Mouse (Mus musculus) Patski (cell line): ENCODE data around the gene Adamts2. TPM values are rescaled to one million over a fixed set of nuclear protein-coding genes. Genes with fewer than 3 reads are reported as not detected.
A peak's percentile ranks its signal among the peaks of the same experiment; 100 is the strongest.

Source experiments
- ATAC-seq: fragments of 100-300 bp; one replicate; pipeline ENCODE4 v1.8.0; 2021
- CTCF ChIA-PET: fragments of 350-600 bp; sonication (Branson Sonifier 250); formaldehyde crosslinking; loops from one replicate; lab custom pipeline; 2022; ENCODE audit warnings: inconsistent platforms; lab: Charles Lee
- POLR2A ChIA-PET: fragments of 350-600 bp; sonication (Branson Sonifier 250); formaldehyde crosslinking; loops from one replicate; lab custom pipeline; 2022; ENCODE audit warnings: antibody characterized with exemption, inconsistent platforms; lab: Charles Lee
- DNase-seq: peaks from one replicate; pipeline ENCODE4 v3.0.0-alpha.2; 2011; ENCODE audit warnings: low read depth, low spot score
- H3K27me3 ChIP-seq: fragments of 371-371 bp; one replicate; pipeline ENCODE4 v1.5.1; 2021
- CTCF ChIP-seq: fragments of 100-300 bp; IDR thresholded peaks from one replicate; pipeline ENCODE4 v1.5.1; 2021
- in situ Hi-C: fragments of 300-500 bp; cut with MboI; formaldehyde crosslinking; loops from 3 replicates; pipeline ENCODE4 v1.11.1; 2018; ENCODE audit warnings: low pct_unique_long_range_greater_than_20kb, mixed read lengths
- polyA plus RNA-seq: library from polyadenylated mRNA; unstranded; gene quantifications from one replicate; pipeline ENCODE4 v1.2.3, GENCODE M21; 2021

Gene Adamts2
- polyA plus RNA-seq, 1 experiment from 2014 or later = 1.7 TPM

GRCm38 (mm10) chr11:50642583-50642982 is 40.7 kb downstream of the Adamts2 start:
- in situ Hi-C loops = no loop called here
- ATAC-seq = no peak
- no peaks in the 10 kb centered on the region for H3K27me3 ChIP-seq
- ChIA-PET CTCF (no interaction called here), POLR2A (no interaction called here)
- no peak for DNase-seq
- no peak for TF ChIP-seq CTCF

- CTCF ChIA-PET = no interaction called here
- in situ Hi-C loops = no loop called here
- H3K27me3 ChIP-seq = no peaks in the 10 kb centered on the region
- no peak for TF ChIP-seq CTCF
- DNase-seq = no peak
- no peak for ATAC-seq
- POLR2A ChIA-PET = no interaction called here
Observed at GRCm38 (mm10) chr11:50646148-50646547, 44.3 kb downstream of the Adamts2 start.

GRCm38 (mm10) chr11:50648143-50648807 is 46.4 kb downstream of the Adamts2 start:
- DNase-seq = no peak
- TF ChIP-seq CTCF = no peak
- POLR2A ChIA-PET = interaction anchor here (0.7 kb wide), 1 partner anchor 226 kb away, joined by 3 read pairs; no protein-coding TSS in a partner anchor
- ATAC-seq = no peak
- no peaks in the 10 kb centered on the region for H3K27me3 ChIP-seq
- CTCF ChIA-PET = no interaction called here
- in situ Hi-C loops = no loop called here

GRCm38 (mm10) chr11:50650037-50650436 is 48.2 kb downstream of the Adamts2 start:
- POLR2A ChIA-PET = interaction anchor here (0.6 kb wide), 1 partner anchor 8 kb away, joined by 3 read pairs; no protein-coding TSS in a partner anchor
- H3K27me3 ChIP-seq = no peaks in the 10 kb centered on the region
- DNase-seq (no peak), ATAC-seq (no peak)
- no peak for TF ChIP-seq CTCF
- in situ Hi-C loops = no loop called here
- CTCF ChIA-PET = interaction anchor here (1.1 kb wide), 1 partner anchor 9 kb away, joined by 3 read pairs; no protein-coding TSS in a partner anchor

GRCm38 (mm10) chr11:50653746-50654431 is 52.0 kb downstream of the Adamts2 start:
- no peaks in the 10 kb centered on the region for H3K27me3 ChIP-seq
- in situ Hi-C loops = no loop called here
- DNase-seq = no peak
- TF ChIP-seq CTCF = no peak
- ChIA-PET CTCF (no interaction called here), POLR2A (no interaction called here)
- ATAC-seq = no peak

- in situ Hi-C loops = no loop called here
- no peaks in the 10 kb centered on the region for H3K27me3 ChIP-seq
- CTCF ChIA-PET = interaction anchor here (1.7 kb wide), 1 partner anchor 9 kb away, joined by 3 read pairs; no protein-coding TSS in a partner anchor
- ATAC-seq (no peak), DNase-seq (no peak)
- POLR2A ChIA-PET = interaction anchor here (0.5 kb wide), 1 partner anchor 8 kb away, joined by 3 read pairs; no protein-coding TSS in a partner anchor
- no peak for TF ChIP-seq CTCF
Observed at GRCm38 (mm10) chr11:50658826-50659225, 56.9 kb downstream of the Adamts2 start.

GRCm38 (mm10) chr11:50662176-50662575 is 60.3 kb downstream of the Adamts2 start:
- in situ Hi-C loops = no loop called here
- TF ChIP-seq CTCF = no peak
- DNase-seq (no peak), ATAC-seq (no peak)
- H3K27me3 ChIP-seq = no peaks in the 10 kb centered on the region
- POLR2A ChIA-PET = no interaction called here
- CTCF ChIA-PET = interaction anchor here (0.7 to 1.3 kb wide), 3 partner anchors 9 to 75 kb away, joined by 3 read pairs; no protein-coding TSS in a partner anchor

GRCm38 (mm10) chr11:50664826-50665225 is 62.9 kb downstream of the Adamts2 start:
- ChIA-PET POLR2A (no interaction called here), CTCF (no interaction called here)
- in situ Hi-C loops = no loop called here
- no peak for TF ChIP-seq CTCF
- no peaks in the 10 kb centered on the region for H3K27me3 ChIP-seq
- DNase-seq (no peak), ATAC-seq (peak; percentile 36)

GRCm38 (mm10) chr11:50669542-50670362 is 67.9 kb downstream of the Adamts2 start:
- CTCF ChIA-PET = interaction anchor here (1.2 kb wide), 1 partner anchor 151 kb away, joined by 4 read pairs; no protein-coding TSS in a partner anchor
- no peaks in the 10 kb centered on the region for H3K27me3 ChIP-seq
- DNase-seq = no peak
- no peak for TF ChIP-seq CTCF
- no peak for ATAC-seq
- in situ Hi-C loops = no loop called here
- POLR2A ChIA-PET = no interaction called here

- CTCF ChIA-PET = no interaction called here
- POLR2A ChIA-PET = no interaction called here
- no peak for DNase-seq
- in situ Hi-C loops = no loop called here
- no peak for TF ChIP-seq CTCF
- no peaks in the 10 kb centered on the region for H3K27me3 ChIP-seq
- no peak for ATAC-seq
Observed at GRCm38 (mm10) chr11:50670363-50670725, 68.5 kb downstream of the Adamts2 start.
